Mouse (Mus musculus): Measurements from ENCODE around the gene Gab2.
A peak's percentile ranks its signal among the peaks of the same experiment; 100 is the strongest.

Gab2 gene

DNA sequence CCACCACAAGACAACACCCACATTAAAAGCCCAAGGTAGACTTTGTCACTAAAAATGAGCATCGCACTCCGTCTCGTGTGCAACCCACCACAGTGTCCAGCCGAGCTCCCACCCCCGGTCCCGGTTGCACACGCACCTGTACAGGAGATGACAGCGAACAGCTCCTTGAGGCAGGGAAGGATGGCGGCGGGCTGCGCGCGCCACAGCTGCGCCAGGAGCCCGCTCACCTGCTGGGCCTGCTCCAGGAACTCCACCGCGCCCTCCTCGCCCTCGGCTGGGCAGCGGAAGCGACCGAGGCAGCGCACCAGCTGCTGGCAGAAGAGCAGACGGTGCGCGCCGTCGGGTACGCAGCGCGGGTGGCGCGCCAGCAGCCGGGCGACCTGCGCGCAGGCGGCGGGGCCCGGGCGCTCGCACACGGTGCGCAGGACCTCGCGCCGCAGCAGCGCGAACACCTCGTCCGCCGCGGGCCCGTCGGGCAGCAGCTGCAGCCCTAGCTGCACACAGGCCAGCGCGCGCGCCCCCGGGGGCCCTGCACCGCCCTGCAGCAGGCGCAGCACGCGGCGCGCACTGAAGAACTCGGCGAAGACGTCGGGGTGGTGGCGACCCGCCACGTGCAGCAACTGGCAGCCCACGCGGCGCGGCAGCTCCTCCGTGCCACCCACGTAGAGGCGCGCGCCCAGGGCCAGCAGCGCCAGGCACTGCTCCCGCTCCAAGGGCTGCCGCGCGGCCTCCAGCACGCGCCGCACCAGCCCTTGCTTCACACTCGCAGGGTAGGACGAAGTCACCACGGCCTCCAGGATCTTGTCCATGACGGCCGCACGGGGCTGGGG lies 244.0 kb downstream of the Gab2 start:
- peak; percentile 32 for DNase-seq

DNA sequence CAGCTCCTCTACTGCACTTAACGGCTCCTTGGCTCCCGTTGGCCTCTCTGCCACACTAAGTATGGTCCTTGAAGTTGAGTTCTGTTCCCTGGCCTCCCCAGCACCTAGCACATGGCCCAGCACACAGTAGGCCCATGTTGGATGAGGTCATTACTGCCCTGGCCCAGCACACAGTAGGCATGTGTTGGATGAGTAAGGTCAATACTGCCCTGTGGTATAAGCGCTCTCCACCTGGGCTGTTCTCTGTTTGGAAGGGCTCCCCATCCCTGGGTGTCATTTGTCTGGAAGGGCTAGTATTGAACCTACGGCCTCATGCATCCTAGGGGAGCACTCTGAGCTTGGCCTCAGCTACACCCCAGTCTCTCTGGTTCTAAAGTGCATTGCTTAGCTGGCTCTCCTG lies 246.0 kb downstream of the Gab2 start:
- no peak for DNase-seq

DNA sequence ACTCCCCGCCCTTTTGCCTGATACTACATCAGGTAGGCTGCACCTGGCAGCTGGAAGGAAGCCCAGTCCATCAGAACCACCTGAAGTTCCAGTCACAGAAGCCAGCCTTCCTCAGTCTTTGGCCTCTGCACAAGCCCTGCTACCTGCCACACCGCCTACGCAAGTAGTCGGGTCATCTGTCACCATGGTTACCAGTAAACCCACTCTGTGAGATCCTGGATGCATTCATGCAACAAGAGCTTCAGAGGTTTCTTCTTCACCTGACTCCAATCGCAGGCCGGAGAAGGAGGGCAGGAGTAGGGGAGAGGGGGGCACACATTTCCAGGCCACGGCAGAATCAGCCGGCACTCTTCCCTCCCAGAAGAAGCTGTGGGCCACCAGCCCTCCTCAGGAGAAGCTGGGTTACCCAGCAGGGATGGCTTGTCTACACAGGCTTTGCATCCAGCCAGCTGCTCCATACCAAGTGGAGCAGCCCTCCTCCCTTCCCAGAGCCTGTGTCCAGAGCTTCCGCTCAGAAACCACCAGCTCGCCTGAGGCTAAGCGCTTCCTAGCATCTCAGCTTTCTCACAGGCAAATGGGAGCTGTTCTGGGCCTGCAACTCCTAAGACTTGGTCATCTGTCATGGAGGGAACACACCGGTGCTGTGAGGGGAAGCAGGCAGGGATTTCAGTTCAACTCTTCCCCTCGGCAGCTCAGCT lies 247.7 kb downstream of the Gab2 start:
- no peak for DNase-seq

DNA sequence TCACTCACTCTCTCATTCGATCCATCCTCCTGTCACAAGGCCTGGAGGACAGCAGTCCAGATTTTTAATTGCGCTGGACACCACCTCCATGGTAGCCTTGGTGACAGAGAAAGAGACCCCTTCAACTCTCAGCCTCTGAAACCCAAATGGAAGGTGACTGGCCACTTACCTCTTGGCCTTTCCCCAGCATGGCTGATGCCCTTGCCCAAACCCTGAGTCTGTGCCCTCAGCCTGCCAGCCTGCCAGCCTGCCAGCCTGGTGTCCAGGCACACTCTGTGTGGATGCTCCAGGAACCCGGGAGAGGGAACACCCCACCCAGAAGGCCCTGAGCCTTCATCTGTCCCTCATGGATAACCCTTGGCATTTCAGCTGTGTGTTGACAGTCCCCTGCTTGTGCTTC lies 248.3 kb downstream of the Gab2 start:
- no peak for DNase-seq

DNA sequence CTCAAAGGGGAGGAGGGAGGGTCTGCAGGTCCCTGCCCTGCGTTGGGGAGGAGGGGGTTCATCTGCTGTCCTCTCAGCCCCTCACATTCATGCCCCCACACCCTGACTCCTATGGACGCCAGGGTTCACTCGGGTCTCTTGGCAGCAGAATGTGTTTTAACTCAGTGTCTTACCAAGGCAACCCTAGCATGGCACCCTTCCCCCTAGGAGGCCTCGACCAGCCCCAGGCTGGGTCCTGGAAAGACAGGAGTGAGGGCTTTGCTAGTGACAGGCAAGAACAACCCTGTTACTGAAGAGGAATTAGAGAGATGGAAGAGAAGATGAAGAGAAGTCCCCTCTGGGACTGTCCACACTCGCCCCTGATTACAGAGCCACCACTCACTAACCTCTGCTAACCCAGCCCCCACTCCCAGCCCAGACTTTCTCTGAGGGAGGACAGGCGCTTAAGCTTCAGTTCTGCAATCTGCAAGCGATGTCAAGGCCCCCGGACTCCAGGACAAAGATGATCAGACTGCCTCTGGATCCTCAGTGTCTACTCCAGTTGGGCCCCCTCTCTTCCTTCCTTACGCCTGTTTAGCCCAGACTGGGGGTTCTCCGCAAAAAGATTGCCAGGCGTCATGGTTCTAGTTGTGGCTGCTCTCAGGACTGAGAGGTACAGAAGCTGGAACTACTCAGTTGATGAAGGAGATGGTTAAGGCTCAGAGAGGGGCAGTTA lies 249.7 kb downstream of the Gab2 start:
- DNase-seq, result peak; percentile 34

DNA sequence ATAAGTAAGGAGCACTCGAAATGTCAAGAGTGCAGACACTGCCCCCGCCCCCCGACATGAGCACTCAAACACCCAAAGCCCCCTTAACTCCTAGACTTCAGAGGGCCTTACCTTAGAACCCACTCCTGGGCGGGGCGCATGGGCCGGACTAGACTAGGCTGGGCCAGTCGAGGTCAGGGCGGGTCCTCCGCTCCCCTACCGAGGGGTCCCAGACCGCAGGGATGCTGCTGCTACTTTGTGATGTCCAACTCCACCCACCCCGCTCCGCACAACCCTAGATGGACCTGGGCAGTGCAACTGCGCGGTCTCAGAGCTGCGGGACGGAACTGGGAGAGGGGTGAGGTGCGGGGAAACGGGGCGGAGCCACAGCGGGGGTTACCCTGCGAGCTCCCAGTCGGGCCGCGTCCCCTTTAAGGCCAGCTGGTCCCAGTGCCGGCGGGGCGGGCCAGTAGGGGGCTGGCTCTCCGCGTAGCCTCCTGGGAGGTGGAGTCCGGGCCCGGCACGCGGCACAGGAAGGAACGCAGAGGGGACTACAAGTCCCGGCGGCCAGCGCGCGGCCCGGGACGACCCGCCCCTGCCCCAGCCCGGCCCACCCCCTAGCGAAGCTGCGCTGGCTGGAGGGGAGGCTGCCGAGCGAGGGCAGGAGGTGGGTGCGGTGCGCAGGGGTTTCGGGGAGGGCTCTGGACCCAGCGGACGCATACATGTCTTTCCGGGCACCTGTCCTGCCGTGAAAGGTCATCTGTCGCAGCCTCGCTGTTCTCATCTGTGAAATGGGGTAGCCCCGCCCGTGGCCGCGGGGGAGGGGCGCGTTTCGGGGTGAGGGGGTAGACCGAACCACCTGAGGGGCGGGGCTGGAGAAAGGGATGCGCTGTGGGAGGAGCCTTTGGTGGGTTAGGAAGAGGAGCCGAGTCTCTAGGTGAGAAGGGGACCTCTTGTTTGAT lies 250.6 kb downstream of the Gab2 start, which contains the start of the genes Usp35 and Kctd21:
Usp35 (minus strand) TSS at position 295 of the 941 bp plus-strand sequence.
Kctd21 (plus strand) TSS at position 602 of the 941 bp plus-strand sequence.
- DNase-seq, result peak; percentile 97

DNA sequence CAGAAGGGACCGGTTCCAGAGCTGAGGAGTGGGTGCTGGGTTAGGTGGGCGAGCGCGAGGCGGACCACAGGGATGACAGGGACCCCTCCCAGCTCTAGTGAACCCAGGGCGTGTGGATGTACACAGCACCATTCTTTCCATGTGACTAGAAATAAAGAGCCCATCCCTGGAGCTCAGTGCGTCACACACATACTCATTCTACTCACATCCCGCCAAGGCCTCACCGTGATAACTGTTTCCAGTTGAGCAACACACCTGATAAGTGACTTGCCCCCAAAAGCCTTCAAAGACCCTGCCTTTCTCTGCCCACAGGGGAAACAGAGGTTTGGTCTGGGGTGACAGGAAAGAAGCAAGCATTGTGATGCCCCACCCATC lies 251.3 kb downstream of the Gab2 start:
- DNase-seq, result no peak

DNA sequence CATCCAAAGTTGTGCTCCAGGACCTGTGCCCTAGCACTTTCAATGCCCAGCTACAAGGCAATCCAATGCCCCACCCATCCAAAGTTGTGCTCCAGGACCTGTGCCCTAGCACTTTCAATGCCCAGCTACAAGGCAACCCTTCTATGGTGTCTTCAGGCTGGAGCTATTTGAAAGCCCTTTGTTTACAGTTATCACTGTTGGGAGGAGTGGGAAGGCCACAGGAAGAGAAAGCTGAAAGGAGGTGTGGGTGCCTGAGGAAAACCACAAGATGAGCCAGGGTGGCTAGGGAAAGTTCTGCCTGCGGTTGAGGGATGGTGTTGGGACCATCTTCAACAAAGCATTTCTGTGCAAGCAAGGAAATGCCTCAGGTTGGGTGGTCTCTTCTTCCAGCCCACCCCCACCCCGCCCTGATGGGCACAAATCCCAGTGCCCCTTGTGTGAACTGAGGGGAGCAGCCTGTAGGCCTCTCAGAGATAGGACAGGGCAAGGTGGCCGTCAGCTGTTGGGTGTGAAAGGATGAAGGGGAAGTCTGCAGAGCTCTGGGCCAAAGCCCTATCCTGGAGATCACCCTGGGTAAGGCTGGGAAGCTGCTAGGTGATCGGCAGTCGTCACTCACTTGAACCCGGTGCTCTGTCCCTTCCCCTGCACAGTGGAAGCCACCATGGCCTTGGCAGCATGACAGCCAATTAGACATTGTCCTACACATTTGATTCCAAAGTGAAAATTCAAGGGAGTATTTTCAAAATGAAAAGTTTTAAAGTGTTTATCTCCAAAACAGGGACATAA lies 251.9 kb downstream of the Gab2 start:
- DNase-seq, result no peak

DNA sequence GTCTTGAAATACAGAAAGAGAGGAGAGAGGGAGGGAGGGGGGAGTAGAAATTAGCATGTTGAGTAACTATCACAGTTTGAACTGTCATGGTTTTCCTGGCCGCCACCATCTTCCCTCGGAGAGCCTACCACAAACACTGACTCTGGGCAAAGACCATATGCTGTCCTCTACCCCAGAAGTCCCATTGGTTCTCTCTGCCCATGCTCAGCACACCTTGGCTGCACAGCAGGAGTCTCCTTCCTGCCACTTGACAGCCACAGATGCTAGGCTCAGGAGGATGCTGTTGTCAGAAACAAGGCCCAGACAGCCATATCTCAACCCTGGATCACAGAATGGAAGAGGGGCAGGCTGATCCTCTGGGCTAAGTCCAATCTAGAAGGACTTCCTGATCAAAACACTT lies 253.0 kb downstream of the Gab2 start:
- DNase-seq, result no peak

DNA sequence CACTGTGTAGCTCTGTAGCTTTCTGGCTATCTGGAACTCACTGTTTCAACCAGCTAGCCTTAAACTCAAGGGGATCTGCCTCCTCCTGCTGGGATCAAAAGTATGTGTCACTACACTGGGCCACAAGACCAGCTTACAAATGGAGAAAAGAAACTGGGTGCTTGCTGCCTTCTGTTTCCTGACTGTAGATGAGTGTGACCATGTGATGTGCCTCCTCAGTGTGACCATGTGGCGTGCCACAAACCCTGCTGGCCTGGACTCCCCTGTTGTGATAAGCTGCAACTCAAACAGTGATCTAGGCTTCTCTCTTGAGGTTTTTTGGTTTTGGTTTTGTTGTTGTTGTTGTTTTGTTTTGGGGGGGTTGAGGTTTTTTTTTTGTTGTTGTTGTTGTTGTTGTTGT lies 255.3 kb downstream of the Gab2 start:
- no peak for DNase-seq

DNA sequence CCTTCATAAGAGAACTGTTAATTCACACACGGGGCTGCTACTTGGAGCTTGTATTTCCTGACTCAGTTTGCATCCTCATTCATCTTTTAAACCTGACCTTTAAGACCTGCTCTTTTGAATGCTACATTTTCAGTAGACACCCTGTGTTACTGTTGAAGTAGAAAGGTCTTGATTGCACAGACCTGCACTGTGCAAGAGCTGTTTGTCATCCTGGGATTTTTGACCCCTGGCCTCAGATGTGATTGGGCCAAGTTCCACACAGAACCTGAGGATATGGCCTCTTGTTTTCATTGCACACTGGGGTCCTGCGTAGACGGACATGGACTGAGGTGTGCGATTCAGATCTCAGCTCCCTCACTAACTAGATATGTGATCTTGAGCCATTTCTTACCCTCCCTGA lies 257.2 kb downstream of the Gab2 start:
- no peak for DNase-seq

DNA sequence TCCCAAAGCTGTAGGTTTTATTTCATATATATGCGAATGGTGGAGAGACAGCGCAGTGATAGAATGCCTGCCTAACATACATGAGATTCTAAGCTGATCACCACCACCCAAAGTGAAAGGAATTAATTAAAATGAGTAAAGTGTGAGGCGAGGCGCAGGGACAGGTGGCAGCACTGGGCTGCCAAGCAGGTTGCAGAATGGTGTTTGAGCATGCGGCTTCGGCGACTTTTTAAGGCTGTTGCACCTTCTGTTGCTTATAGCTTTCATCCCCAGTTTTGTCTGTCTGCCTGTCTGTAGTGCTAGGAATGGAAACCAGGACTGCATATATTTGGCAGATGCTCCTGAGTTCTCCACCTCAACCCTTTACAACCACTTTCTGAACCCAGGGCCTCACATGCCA lies 258.2 kb downstream of the Gab2 start:
- DNase-seq, result no peak

DNA sequence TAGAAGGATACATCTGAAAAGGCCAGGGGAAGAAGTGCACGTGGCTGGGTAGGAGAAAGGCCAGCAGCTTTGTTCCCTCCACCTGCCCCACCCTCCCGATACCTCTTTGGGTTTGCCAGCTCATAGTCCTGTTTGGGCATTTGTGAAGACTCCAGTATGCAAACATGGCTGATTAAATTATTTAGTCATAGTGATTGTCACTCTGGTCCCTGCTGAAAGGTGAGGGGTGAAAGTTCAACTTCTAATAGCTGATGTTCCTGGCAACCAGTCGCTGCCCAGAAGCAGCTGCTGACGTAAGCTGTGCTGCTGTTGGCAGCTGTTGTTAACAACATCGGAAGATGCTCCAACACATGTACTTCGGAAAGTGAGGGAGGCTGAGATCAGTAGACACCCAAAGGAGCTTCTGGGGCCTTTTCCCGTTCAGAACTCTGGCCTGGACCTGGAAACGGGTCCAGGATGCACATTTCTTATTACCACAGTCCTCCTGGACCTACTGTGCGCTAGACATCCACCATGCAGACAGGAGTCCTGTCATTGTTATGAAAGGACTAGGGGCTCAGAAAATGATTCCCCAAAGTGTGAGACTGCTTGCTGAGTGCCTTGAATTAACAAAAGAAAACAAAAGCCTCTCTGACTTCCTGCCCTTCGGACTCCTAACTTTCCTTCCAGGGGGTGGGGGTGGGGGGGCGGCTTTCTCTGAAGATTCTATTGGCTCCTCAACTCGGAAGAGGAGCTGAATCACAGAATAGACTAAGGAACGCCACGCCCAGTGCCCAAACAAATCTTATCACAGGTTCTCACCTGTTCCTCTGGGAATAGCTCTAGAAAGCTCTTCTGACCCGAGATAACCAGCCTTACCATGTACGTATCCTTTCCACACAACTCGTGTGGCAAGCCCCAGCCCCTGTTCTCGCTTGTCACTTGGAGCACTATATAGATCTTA lies 259.8 kb downstream of the Gab2 start:
- DNase-seq, result no peak

DNA sequence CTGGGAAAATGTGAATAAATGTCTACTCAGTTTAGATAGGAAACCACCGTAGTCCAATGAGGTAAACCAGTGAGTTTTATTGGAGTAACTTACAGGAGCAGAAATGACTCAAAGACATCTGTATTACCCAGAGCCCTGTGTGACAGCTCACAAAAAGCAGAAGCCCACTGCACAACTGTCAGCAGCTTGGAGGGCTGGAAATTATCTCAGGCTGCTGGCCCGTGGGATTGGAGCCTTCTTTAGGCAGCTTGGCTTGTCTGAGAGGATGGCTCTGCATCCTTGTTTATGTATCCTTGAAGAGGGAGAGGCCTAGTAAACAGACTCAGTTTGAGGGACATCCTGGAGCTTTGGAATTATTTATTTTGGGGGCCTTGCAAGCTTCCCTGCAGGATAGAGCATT lies 261.6 kb downstream of the Gab2 start:
- no peak for DNase-seq

DNA sequence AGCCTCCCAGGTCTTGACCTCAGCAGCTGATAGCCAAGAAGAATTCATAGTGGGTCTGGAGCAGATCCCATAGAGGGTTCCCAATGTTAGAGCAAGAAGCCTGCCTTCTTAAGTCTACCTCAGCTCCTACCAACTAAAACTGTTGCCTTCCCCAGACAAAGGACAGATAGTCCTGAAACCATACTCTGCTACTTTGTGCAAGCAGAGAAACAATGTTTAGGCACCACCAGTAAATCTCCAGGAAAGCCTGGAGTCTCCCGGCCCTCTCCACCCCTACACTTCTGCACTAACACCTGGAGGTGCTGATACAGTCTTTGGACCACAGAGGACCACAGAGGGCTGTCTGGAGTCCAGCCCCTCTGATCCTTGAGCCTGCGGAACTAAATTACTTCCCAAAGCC lies 263.3 kb downstream of the Gab2 start:
- no peak for DNase-seq

DNA sequence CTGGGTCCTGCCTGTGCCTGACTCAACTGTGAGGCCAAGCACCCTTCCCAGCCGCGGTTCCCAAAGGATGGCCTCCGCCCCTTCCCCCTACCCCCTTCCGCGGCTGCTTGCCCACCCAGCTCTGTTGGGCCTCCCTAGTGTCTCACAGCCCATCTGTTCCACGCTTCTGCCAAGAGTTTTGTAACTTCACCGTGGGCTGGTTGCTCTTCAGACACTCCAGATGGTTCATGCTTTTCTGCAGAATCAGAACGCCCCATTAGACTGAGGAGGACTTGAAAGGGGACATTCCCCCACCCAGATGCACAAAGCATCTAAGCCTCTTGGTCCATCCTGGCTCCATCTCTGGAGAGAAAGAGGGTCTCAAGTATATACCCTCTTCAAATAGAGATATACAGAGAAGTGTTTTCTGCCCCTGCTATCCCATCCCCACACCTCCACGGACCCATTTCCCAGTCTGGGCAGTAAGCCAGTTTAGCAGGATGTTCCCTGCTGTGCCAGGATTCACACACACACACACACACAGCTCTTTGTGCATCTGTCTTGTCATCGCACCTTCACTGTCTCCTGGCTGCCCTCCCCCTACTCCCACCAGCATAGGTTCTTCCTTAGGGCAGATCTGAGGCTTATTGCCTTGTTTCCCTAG lies 264.0 kb downstream of the Gab2 start:
- peak; percentile 1 for DNase-seq

DNA sequence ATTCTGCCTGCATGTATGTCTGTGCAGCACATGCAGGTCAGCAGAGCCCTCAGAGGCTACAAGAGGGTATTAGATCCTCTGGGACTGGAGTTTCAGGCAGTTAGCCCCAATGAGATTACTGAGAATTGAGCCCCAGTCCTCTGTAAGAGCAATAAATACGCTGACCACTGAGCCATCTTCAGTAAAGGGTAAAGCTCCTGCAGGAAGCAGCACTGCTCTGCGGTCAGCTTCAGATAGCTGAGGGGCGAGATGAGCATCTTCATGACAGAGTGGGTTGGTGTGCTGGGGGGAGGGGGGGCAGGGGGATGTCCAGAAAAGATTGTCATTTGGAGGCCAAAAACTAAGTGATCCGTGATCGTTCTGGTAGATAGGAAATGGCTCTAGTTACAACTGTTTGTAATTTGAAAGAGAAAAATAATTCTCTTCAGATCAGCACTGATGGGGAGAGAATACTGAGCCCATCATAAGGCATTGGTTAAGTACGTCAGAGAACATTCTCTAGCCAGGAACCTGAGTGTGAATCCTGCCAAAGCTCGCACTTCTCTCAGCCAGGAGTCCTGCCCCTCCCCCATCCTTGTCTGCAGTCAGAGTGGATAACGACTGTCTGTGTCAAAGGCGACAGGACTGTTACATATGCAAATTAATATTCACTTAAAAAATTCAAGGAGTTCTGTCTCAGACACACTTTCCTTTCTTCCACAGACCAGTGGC lies 264.9 kb downstream of the Gab2 start:
- DNase-seq, result peak; percentile 1

DNA sequence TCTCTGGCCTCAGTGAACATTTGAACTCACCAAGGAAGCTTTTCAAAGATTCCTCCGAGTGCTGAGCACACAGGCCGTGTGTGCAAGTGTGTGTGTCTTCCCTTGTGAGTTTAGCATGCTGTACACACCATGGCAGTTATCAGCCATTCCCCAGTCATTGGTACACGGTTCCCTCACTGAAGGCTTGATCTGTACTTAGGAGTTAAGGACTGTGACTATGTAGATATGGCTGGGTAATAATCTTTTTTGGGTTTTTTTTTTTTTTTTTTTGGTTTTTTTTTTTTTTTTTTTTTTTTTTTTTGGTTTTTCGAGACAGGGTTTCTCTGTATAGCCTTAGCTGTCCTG lies 265.4 kb downstream of the Gab2 start:
- peak; percentile 2 for DNase-seq

DNA sequence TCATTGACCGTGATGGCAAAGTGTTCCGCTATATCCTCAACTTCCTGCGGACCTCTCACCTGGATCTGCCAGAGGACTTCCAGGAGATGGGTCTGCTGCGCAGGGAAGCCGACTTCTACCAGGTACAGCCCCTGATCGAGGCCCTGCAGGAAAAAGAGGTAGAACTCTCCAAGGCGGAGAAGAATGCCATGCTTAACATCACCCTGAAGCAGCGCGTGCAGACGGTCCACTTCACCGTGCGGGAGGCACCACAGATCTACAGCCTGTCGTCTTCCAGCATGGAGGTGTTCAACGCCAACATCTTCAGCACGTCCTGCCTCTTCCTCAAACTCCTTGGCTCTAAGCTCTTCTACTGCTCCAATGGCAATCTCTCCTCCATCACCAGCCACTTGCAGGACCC lies 266.1 kb downstream of the Gab2 start:
- no peak for DNase-seq

DNA sequence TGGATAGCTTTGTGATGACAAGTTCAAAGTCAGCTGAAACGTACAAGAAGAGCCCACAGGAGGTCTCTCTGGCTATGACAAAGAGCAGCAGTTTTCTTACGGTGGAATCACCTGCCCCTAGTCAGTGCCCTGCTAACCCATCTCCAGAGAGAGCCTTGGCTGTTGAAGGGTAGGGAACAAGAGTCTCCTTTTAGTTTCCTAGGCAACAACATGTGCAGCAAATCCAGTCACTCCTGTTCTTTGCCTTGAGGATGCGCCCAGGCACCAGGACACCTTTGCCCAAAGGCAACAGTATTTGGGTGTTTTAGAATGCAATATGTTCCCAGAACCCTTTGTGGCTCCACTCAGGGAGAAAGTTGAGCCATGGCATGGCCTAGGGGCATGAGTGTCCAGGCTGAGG lies 266.9 kb downstream of the Gab2 start:
- DNase-seq, result no peak
